In genomic region chr2:162682674-162683073, GRCm38 (mm10) we compare ENCODE assay signal across 10 mouse cellular contexts. TPM values are rescaled to one million over a fixed set of nuclear protein-coding genes. Genes with fewer than 3 reads are reported as not detected.
DNase-seq lines count a peak whose midpoint lies in the region; ATAC-seq and TF ChIP-seq lines count a peak whose summit lies in the region.
"Had no signal": no experiment of that assay in that cellular context is flagged by ENCODE, and none has a peak within 500 bp of the region (broad histone marks: within the 10 kb centered on the region; RNA-seq: fewer than 3 reads in every experiment).

No protein-coding gene starts in this region.

- no peaks in the 10 kb centered on the region for H3K9me3 ChIP-seq in intestine, postnatal 0 days (ENCODE audit: control insufficient read depth)
- no peaks in the 10 kb centered on the region for H3K9me3 ChIP-seq in limb, embryonic 10.5 days (replicated peaks)
- H3K9me3 ChIP-seq: embryonic facial prominence, embryonic 15.5 days; lung, embryonic 15.5 days had no signal

- H3K4me1 ChIP-seq in intestine, postnatal 0 days (replicated peaks; ENCODE audit: control insufficient read depth, insufficient read depth, low read length) = no peaks in the 10 kb centered on the region
- H3K4me1 ChIP-seq in limb, embryonic 10.5 days = no peaks in the 10 kb centered on the region
- H3K4me1 ChIP-seq: embryonic facial prominence, embryonic 15.5 days; lung, embryonic 15.5 days had no signal

- CTCF ChIA-PET in Patski (lab: Charles Lee) = no interaction called here

- intact Hi-C loops in left cerebral cortex, postnatal 10 days (cut with DNase I) = no loop called here
- intact Hi-C loops in gastrocnemius, postnatal 36 days (cut with DNase I) = no loop called here

- in situ Hi-C loops in Patski (cut with MboI; ENCODE audit: low pct_unique_long_range_greater_than_20kb) = no loop called here

- no peak overlapping the region for H3K4me2 ChIP-seq in intestine, postnatal 0 days (replicated peaks; ENCODE audit: low read depth)
- H3K4me2 ChIP-seq: embryonic facial prominence, embryonic 15.5 days; lung, embryonic 15.5 days had no signal

- peak; percentile 66 for TF ChIP-seq CTCF in Patski (IDR thresholded peaks at IDR 0.05)
- TF ChIP-seq CTCF in intestine, postnatal 0 days (IDR thresholded peaks at IDR 0.05; ENCODE audit: low read depth) = peak; percentile 78

- no peaks in the 10 kb centered on the region for H3K36me3 ChIP-seq in intestine, postnatal 0 days (ENCODE audit: control insufficient read depth, insufficient read depth)
- no peaks in the 10 kb centered on the region for H3K36me3 ChIP-seq in limb, embryonic 10.5 days
- H3K36me3 ChIP-seq: embryonic facial prominence, embryonic 15.5 days; lung, embryonic 15.5 days had no signal

- whole genome bisulfite sequencing in intestine, postnatal 0 days = 11% methylated on average over 6 of the region's 6 CpGs
- 17% methylated on average over 6 of the region's 6 CpGs for WGBS in limb, embryonic 10.5 days

- H3K27me3 ChIP-seq in Patski = peaks cover 3% of the 10 kb centered on the region
- no peaks in the 10 kb centered on the region for H3K27me3 ChIP-seq in intestine, postnatal 0 days (replicated peaks; ENCODE audit: control insufficient read depth, insufficient read depth, low read length)
- H3K27me3 ChIP-seq in limb, embryonic 10.5 days (ENCODE audit: low read depth, poor library complexity, severe bottlenecking) = no peaks in the 10 kb centered on the region
- H3K27me3 ChIP-seq: embryonic facial prominence, embryonic 15.5 days; lung, embryonic 15.5 days had no signal

- DNase-seq in left cerebral cortex, adult 11 months (ENCODE audit: low spot score) = peak; percentile 28
- no peak for DNase-seq in left cerebral cortex, postnatal 10 days (ENCODE audit: extremely low spot score in 1 of 2, low spot score in 2 of 2)
- no peak for DNase-seq in Patski (ENCODE audit: low read depth, low spot score)
- DNase-seq in cerebellum, postnatal 10 days = peak; percentile 68 to 75
- DNase-seq in limb, embryonic 10.5 days (ENCODE audit: low spot score) = peak; percentile 44
- peak; percentile 69 to 71 for DNase-seq in right cerebral cortex, adult 2 months (ENCODE audit: low spot score in 2 of 2)
- no peak for DNase-seq in gastrocnemius, postnatal 36 days

- POLR2A ChIA-PET in Patski (lab: Charles Lee) = no interaction called here

- ATAC-seq in Patski = peak; percentile 31
- no peak for ATAC-seq in intestine, postnatal 0 days

- H3K4me3 ChIP-seq in intestine, postnatal 0 days (ENCODE audit: low read depth, low read length) = no peak overlapping the region
- H3K4me3 ChIP-seq in limb, embryonic 10.5 days = no peak overlapping the region
- H3K4me3 ChIP-seq: embryonic facial prominence, embryonic 15.5 days; lung, embryonic 15.5 days had no signal

- no peak overlapping the region for H3K27ac ChIP-seq in intestine, postnatal 0 days (ENCODE audit: low read depth, low read length)
- no peak overlapping the region for H3K27ac ChIP-seq in limb, embryonic 10.5 days
- H3K27ac ChIP-seq: embryonic facial prominence, embryonic 15.5 days; lung, embryonic 15.5 days had no signal

- no peak overlapping the region for H3K9ac ChIP-seq in intestine, postnatal 0 days (ENCODE audit: low read depth, low read length)
- H3K9ac ChIP-seq: embryonic facial prominence, embryonic 15.5 days; lung, embryonic 15.5 days had no signal

RNA-seq across cellular contexts. Expression of gene Ptprt, which starts 21.7 kb away (rescaled TPM):
- total RNA-seq in left cerebral cortex, postnatal 10 days (2021) = 100 to 1,000 TPM in 1 of 2 experiments, 10 to 100 TPM in 1; 93.5 to 101 TPM
- polyA plus RNA-seq in Patski (2021) = 0.01 TPM
- polyA plus RNA-seq in intestine, postnatal 0 days (2015; fragmentation: Nextera tagmentation; extraction: Ambion mirVana) = 0.50 and 0.59 TPM in 2 replicates
- 0.93 and 1.0 TPM in 2 replicates for polyA plus RNA-seq in limb, embryonic 10.5 days (2016; fragmentation: Nextera tagmentation; extraction: Ambion mirVana)
- under 1 TPM; 0.51 to 0.64 TPM for total RNA-seq in gastrocnemius, postnatal 36 days (2021)

Comparison
In these comparisons a context has a peak if more than half of its experiments do, and no peak if none do; other contexts are left out.
1. DNase-seq: peak in left cerebral cortex, adult 11 months (single experiment), cerebellum, postnatal 10 days (2 of 2), limb, embryonic 10.5 days (single experiment) and right cerebral cortex, adult 2 months (2 of 2); none in left cerebral cortex, postnatal 10 days (0 of 2), Patski (single experiment) and gastrocnemius, postnatal 36 days (0 of 2).